Mouse (Mus musculus) frontal cortex, postnatal 14 days (tissue): ENCODE measurements around the gene Tbc1d22b.

Source experiments
- DNase-seq, 2 experiments: peaks; one replicate each; pipeline ENCODE4 v3.0.0; 2022; ENCODE audit warnings: low spot score in 2 of 2

The Tbc1d22b gene

DNA sequence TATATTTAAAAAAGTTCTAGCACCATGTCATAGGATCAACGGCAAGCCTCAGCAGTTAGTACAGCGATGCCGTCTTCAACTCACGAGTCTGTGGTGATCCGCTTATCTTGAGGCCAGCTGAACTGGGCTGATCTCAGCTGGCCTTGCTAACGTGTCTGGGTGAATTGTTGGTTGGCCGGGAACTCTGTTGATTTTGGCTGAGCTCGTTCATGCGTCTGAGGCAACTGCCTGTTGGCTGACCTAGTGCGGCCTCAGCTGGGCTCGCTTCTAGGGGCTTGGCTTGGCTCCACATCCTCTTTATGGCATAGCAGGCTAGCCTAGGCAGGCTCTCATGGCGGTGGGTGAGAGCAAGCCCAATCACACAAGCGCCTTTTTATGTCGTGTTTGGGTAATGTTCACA, 8.2 kb upstream of the Tbc1d22b start:
- DNase-seq: no peak

DNA sequence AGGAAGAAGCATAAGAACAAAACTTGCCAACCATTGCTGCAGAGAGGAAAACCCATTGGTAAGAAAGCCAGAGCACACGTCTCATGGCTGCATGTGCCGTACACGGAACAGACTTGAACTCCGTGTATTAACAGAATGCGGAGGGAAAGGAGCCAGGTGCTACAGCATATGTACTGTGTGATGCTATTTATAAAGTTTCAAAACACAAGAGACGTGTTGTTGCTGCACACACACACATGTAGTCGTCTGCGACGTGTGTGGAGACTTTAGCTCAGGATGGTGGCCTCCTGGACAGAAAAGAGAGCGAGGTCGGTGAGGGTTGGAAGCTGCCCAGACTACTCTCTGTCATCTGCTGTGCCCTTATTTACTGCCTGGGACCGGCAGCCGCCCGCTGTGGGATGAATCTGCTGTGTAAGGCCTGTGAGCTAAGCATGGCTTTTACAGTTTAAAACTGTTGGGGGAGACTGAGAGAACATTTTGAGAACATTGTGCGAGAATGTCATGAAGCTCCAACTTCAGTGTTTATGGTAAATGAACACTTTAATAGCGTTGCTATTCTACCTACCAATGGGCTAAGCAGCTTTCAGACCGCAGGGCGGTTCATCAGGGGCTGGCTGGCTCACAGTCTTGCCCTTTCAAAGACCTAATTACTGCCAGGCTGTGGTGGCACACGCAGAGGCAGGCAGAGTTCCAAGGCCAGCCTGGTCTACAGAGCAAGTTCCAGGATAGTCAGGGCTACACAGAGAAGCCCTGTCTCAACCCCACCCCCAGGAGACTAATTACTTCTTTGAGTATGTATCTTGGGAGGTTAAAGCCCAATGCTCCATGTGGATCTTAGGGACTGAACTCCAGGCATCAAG, 6.5 kb upstream of the Tbc1d22b start:
- DNase-seq: no peak

DNA sequence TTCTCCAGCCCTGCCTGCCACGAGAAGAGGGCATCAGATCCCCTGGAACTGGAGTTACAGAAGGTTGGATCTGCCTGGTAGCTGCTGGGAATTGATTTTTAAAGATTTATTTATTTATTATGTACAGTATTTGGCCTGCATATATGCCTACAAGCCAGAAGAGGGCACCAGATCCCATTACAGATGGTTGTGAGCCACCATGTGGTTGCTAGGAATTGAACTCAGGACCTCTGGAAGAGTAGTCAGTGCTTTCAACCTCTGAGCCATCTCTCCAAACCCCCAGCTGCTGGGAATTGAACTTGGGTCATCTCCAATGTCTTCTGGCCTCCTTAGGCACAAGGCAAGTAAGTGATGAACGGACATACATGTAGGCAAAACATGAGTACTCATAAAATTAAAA, 5.5 kb upstream of the Tbc1d22b start:
- no peak for DNase-seq

DNA sequence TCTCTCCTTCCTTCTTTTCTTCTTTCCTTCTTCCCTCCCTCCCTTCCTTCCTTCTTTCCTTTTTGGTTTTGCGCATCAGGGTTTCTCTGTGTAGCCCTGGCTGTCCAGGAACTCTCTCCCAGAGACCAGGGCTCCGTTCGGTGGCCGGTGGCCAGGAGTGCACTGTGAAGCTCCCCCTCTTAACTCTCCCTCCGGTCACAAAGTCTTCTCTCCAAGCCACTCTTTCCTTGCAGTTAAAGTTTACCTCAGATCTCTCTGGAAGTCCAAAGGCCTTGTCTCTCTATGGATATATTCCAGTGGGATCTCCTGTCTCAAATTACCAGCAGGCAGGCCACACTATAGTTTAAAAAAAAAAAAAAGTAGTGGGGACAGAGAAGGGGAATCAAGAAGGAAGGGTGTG, 4.3 kb upstream of the Tbc1d22b start:
- no peak for DNase-seq

DNA sequence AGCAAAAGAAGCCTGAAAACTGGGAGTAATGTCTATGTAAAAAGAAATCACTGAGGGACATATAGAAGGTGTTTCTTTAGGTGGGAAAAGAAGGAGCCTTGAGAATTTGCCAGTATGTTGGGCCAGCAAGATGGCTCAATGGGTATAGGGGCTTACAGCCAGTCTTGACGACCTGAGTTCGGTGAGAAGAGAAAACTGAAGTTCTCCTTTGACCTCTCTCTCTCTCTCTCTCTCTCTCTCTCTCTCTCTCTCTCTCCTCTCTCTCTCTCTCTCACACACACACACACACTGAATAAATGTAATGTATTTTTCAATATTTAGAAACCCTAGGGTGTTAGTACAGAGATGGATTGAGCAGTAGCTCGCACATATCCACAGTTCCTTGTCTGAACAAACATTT, 1.1 kb upstream of the Tbc1d22b start:
- DNase-seq: no peak

DNA sequence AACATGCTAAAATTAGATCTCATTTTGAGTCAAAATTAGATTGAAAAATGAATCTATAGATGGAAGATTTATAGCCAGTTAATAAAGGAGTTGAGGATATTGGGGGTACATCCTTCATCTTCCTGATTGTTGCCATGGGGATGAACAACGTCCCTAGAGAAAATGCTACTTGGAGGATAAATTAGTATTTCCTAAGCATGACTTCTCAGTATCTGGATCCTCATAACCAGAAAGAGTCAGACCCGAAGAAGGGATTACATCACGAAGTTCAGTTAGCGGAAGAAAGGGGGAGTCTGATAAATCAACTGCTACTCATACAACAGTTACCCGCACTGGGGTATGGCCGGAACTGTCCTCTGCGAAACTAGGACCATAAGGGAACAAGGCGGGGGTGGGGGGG, 591 bp upstream of the Tbc1d22b start:
- no peak for DNase-seq

DNA sequence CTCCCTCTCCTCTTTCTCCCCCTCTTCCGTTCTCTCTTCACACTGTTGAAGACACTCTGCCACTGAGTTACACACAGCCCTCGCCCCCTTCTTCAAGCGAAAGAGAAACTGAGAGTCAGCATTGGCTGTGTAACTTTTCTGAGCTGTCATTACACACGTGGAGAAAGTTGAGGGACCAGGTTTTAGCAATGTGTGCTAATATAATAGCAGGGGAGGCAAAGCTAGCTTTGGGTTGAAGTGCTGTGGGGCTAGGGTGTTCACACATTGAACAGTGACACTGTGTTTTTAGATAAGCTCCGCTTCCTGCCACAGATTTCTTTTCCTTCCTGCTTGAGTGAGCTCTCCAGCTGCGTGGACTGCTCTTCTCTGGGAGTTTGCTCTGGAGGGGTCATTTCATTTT, 1.4 kb downstream of the Tbc1d22b start:
- no peak for DNase-seq

DNA sequence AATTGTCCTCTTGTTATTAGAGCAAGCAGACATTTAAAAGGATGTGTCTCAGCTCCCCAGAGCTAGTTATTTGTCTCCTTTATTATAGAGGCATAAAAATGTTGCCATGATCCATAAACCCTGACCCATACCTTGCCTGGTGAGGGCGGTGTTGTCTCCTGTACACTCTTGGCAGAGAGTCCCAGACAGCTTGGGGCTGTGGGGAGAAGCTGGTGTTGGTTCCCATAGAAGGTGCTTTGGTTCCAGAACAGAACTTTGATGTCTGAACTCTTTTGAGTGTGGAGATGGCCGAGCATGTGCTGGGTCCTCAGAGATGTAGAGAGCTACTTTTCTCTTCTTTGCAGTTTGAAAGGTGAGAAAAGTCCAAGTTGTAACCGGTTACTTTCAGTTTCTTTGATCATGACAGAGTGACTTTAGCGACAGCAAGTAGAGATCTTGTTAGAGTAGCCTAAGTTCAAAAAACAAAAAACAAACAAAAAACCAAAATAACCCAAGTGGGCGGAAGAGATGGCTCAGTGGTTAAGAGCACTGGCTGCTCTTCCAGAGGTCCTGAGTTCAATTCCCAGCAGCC, 2.7 kb downstream of the Tbc1d22b start, which contains the start of gene Tmem217:
Gene Tmem217, minus strand, starts transcription at position 224 of the 571 bp plus-strand sequence.
- DNase-seq: no peak

DNA sequence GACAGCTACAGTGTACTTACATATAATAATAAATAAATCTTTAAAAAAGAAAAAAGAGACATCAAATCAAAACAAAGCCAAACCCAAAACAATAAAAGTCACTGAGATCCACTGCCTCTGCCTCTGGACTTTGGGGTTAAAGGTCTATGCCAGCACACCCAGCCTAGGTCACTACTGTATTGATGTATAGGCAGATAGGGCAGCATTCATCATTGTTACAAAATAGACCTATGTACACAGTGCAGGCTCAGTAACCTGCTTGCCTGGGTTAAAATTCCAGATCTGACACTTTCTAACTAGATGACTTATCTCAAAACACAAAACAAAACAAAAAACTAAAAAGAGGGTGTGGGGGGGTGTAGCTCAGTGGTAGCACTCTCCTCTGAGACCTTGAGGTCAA, 4.6 kb downstream of the Tbc1d22b start:
- no peak for DNase-seq

DNA sequence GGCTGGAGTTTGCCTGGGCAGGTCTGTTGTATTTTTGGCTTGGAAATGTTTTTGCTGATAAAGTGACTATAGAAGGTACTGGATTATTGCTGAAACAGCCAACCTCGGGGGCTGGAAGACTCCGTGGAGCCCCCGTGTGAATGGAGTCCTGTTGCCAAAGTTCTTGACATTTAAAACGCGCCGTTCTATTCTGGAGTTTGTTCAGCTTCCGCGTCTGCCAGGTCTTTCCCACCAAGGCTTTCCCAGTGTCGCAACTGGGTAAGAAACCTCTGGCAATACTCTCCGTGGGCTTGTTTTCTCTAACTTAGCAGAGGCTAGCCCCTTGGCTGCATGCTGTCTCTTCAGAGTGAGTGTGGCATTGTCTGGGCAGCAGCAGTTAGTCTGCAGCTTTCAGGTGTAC, 6.9 kb downstream of the Tbc1d22b start:
- DNase-seq: no peak

DNA sequence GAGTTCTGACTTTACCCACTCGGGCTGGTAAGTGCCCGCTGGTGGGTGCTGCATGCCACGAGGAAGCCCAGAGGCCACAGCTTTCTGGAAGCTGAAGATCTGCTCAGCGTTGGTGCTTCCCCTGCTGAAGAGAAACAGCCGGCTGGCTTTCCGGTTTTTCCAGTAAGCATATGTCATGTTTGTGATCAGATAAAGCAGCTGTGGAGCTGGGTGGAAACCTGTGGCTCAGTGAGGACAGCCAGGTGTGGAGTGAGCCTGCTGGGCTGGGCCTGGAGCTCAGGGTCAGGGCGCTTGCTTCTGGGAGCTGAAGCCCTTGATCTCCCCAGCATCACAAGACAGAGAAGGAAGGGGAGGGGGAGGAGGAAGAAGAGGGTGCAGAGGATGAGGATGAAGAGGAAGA, 7.3 kb downstream of the Tbc1d22b start:
- DNase-seq: no peak

DNA sequence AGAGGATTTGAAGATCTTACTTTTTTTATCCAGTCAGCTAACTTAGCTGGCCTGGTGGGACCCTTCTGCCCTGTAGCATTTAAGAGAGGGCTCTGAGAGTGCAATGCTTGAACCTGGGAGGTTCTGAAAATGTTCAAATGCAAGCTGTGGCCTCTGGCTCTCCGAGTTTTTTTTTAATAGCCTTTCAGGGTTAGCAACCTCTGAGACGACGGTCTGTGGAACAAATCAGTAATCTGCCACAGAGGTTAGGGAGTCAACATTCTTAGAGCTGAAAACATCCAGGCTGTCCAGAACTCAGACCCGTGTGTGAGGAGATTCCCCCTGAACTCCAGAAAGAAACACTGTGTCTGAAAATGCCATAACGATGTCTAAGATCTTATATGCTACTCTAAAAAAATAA, 8.9 kb downstream of the Tbc1d22b start:
- DNase-seq: no peak

DNA sequence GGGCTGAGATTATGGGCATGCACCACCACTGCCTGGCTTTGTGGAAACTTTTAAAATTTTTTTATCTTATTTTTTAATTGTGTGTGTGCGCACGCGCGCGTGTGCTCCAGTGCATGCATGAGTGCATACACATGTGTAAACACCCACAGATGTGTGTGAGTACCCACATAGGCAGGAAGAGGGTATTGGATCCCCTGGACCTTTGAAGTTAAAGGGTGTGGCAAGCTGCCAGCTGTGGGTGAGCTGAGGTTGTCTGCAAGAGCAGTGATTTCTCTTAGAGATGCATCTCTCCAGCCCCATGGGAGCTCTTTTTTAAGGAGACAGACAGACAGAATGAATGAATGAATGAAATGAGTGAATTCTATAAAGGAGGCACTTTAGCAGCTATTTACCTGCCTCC, 15.9 kb downstream of the Tbc1d22b start:
- DNase-seq: no peak

DNA sequence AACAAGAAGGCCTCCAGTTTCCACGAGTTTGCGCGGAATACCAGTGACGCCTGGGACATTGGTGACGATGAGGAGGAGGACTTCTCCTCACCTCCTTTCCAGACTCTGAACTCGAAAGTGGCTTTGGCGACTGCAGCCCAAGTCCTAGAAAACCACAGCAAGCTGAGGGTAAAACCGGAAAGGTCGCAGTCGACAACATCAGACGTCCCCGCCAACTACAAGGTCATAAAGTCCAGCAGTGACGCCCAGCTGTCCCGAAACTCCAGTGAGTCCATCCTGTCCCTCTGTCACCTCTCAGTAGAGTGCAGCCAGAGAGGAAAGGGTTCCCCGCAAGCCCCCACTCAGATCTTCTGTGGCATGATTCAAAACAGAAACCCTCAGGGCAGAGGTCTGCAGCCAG, 18.9 kb downstream of the Tbc1d22b start:
- no peak for DNase-seq

DNA sequence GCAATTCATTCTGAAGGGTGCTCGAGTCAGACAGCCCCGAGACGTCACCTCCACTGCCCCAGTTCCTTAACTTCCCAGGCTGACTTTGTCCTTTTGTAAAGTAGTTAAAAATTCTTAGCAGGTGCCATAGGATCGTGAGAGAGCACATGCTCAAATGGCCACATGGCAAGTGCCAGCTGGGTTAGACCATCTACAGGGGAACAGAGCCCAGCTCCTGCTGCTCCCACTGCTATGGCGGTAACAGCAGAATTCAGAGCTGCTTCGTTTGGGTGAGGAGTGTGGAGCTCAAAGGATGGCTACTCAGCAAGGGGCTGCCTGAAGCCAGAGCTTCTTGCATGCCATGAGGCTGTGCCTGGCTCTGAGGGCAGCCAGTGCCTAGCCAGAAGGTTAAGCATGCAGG, 20.2 kb downstream of the Tbc1d22b start:
- DNase-seq: no peak

DNA sequence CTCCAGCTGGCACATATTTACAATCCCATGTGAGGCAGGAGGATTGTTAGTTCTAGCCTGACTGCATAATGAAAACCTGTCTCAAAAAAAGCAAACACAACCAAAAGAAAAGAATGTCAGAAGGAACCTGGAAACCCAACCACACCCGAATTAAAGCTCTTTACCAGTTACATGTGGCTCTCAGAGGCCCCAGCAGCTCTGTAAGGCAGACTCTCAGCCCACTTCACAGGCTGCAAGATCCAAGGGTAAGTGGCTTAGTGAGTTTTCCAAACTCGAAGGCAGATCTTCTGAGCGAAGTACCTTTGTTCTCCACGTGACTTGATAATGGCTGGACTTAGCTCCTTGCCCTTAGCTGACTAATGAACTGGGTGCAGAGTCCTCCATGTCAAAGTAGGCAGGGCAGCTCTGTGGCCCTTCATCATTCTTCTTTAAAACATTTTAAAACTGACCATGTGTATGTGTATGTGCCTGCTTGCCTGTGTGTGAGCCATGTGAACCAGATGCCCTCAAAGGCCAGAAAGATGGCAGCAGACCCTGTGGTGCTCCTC, 30.1 kb downstream of the Tbc1d22b start:
- DNase-seq: no peak

DNA sequence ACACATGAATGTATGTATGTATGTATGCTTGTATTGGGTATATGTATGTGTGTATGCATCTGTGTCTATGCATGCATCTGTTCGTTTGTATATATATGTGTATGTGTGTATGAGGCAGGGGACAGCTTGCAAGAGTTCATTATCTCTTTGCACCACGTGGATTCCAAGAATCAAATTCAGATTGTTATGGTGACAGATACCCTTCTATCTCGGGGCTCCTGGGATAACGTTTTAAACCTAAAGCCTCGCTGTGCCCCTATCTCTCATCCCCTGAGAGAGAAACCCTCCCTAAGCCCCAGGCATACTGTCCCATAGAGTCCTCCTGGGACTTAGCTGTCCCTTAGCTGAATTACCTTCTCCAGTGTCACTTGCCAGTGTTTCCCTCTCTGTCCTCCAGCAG, 34.0 kb downstream of the Tbc1d22b start:
- no peak for DNase-seq

DNA sequence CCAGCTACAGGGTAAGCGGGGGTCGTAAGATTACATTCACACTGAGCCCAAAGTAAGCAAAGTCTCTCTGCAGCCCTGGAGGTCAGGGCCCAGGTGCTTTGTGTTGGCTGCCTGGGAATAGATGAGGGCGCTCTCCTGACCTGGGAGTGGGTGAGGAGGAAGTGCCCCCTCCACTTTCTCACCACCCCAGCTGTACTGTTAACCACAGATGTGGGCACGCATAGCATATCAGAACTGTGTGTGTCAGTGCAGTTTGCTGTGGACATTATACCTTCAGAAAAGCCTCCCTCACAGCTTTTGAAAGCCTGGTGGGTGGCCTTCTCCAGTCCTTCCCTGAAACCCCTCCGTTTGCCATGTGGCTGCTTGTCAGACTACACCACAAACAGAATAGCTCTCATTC, 34.7 kb downstream of the Tbc1d22b start:
- no peak for DNase-seq

DNA sequence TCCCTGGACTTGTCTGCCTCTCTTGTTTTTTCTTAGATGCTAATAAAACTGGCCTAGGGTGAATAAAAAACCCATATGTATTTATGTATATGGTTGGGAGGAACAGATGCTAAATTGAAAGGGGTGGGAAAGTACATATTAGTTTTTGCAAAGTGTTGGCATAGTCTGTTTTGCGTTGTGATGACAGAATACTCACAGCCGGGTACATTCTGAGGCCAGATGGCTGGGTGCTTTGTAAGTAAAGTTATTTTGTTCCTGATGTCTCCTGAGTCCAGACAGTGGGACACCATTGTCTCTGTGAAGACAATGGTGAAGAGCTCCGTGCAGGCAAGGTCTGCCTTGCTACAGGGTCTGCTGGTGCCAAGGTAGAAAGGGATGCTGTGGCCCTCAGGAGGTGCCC, 35.2 kb downstream of the Tbc1d22b start:
- DNase-seq: no peak

DNA sequence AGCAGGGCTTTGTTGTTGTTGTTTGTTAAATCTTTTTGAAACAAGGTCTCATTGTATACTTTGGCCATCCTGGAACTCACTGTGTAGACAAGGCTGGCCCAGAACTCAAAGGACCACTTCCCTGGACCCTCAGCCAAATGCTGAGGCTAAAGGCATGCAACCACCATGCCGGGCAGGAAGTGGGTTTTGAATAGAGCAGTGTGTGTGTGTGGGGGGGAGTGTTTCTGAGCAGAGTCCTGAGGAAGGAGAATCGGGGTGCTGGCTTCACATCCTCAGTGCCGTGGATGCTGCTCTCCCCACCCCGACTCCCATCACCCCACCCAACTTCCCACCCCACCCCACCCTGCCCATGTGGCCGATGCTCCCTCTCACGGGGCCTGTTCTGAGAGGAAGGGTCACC, 35.9 kb downstream of the Tbc1d22b start:
- no peak for DNase-seq

DNA sequence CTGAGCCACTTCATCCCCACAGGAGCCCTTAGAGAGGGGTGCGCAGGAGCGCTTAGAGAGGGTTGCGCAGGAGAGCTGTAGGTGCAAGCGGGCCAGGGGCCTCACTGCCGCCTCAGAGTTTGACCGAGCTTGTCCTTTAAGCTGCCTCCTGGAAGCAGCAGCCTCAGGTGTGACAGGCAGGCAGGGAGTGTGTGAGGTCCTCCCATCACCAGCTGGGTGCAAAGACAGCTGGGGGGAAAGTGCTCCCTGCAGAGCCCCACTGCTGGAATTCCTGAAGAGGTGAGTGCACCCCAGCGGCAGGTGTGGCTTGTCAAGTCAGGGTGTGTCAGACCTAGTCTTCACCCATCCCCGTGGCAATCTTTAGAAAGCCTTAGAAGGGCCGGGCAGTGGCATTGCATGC, 37.3 kb downstream of the Tbc1d22b start:
- no peak for DNase-seq

DNA sequence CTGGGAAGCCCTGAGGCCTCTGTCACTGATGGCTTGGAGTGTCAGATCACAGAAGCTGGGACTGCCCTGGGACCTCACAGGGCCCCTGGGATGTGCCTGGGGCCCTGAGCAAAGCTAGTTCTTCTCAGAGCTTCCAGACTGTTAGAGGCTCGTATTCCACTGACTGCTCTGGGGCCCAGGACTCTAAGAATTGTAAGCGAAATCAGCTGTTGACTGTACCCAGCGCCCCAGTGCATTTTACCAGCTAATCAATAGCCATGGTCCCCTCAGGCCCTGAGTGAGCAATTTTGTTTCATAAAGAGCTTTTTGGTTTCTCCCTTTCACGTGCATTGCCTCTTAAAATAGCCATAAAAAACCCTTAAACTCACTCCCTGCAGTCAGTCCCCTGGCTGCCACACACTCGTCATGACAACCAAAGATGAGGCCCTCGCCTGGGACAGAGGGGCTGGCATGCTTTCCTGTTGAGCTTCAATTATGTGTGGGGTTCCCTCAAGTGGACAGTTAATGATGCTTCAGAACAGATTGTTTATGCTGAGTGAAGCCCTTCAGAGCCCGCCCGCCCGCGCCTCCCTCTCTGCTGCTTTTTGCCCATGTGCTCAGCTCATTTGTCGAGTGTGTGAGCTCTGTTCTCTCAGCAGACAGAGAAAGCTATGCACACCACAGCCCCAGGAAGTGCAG, 39.8 kb downstream of the Tbc1d22b start:
- DNase-seq: no peak
